Mouse (Mus musculus) left cerebral cortex, postnatal 36 days (tissue): ENCODE measurements around the gene Olfr729. TPM values are rescaled to one million over a fixed set of nuclear protein-coding genes. Genes with fewer than 3 reads are reported as not detected.

ENCODE experiments used
- DNase-seq, 2 experiments: peaks; one replicate each; pipeline ENCODE4 v3.0.0; 2021 to 2022; ENCODE audit warnings: low spot score in 2 of 2, mixed read lengths in 1 of 2
- intact Hi-C: fragments of 180-260 bp; cut with DNase I; formaldehyde crosslinking; loops from one replicate; pipeline ENCODE4 v1.15.1; 2025
- total RNA-seq, 2 experiments: library from RNA; stranded (reverse); gene quantifications; 2 replicates each; pipeline ENCODE4 v1.2.3; 2021

Gene Olfr729
- not detected for total RNA-seq

DNA sequence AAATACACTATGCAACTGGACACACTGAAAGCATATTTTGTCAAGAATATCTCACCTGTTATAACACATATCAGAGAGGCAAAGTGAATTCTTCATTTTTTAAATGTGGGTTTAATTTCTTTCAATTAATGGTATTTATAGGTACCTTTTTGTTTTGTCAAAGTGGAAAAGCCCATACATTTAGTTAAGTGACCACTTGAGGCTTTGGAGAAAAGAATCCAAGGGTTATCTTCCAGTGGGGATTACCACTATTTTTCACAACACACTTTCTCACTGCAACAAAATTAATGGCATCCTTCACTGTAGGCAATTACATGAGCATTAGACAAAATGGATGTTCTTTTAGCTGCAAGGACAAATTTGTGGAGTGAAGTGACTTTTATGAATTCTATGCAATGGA, at the start of gene Olfr729:
TSS of gene Olfr729 (minus strand) at position 101 of the 400 bp plus-strand sequence.
- no peak for DNase-seq

DNA sequence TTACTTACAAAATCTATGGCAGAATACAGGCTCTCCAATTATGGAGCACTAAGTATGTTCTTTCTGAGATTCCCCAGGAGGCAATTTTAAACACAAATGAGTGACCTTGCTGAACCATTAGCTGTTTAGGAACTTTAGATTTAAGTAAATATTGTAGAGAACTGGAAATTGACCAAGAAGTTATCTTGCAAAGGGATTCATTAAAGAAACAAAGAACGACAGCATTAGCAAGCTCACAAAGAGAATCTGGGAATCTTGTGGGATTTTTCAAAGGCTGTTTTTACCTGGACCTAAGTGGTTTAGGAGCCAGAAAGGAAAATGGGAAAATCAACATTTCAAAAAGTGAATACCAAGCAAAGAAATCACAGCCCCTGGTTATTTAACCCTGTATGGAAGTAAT, 35.4 kb upstream of the Olfr729 start, which contains the start of gene Olfr730:
TSS of gene Olfr730 (minus strand) at position 101 of the 400 bp plus-strand sequence.
- DNase-seq = no peak
- intact Hi-C loops = no loop called here

More for the DNA sequence above, at the start of gene Olfr729:
- intact Hi-C loops = no loop called here

DNA sequence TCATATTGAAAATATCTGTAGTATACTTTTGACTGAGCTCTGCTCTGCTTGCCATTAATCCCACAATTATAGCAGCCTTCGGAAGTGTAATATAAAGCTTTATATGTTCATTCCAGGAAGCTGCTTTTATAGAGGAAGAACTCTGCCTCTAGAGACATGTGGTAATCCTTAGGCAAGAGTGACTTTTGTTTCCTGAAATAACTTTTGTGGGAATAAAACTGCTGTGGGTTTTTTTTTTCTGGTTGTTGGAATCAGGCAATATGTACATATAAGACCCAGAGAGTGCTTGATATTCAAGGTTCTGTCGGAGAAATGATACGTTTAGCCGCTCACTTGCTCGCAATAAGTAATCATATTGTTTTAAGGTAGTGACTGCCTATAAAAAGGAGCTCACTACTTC, 10.1 kb downstream of the Olfr729 start, which contains the start of gene Olfr728:
TSS of gene Olfr728 (minus strand) at position 101 of the 400 bp plus-strand sequence.
- DNase-seq = no peak
- intact Hi-C loops = no loop called here

DNA sequence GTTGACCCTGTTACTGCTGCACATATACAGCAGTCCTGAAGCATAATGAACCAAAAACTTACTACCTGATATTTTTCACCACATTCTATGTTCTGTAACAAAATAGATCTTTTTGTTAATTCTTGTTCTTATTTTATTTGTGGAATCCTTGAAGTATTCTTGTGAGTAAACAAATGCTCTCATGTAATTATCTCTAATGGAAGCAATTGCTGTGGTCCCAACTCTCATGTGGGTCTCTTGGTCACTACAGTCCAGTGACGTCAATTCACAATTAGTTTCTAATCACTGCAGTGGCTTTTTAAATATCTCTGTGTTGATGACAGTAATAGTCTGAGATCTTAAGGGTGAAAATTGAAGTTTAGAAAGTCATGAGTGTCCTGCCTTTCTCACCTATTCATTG, 29.8 kb downstream of the Olfr729 start, which contains the start of gene Olfr727:
TSS of gene Olfr727 (plus strand) at position 301 of the 400 bp plus-strand sequence.
- no peak for DNase-seq
- intact Hi-C loops = no loop called here

Other genes with a start within 250 kb of the Olfr729 start
- not detected for gene Olfr723, start 221.1 kb downstream of the Olfr729 start, total RNA-seq
- gene Olfr724, start 189.6 kb downstream of the Olfr729 start, total RNA-seq = not detected
- not detected for gene Olfr725, start 112.5 kb downstream of the Olfr729 start, total RNA-seq
- not detected for gene Olfr726, start 62.0 kb downstream of the Olfr729 start, total RNA-seq
- not detected for gene Olfr727, start 29.7 kb downstream of the Olfr729 start, total RNA-seq
- gene Olfr728, start 10.2 kb downstream of the Olfr729 start, total RNA-seq = not detected
- not detected for gene Olfr730, start 35.3 kb upstream of the Olfr729 start, total RNA-seq
- gene Olfr731, start 89.0 kb upstream of the Olfr729 start, total RNA-seq = not detected
- not detected for gene Olfr732, start 131.3 kb upstream of the Olfr729 start, total RNA-seq
- not detected for gene Olfr733, start 148.6 kb upstream of the Olfr729 start, total RNA-seq
- gene Olfr734, start 173.9 kb upstream of the Olfr729 start, total RNA-seq = not detected
- gene Olfr735, start 196.0 kb upstream of the Olfr729 start, total RNA-seq = not detected
- gene Tlr11, start 205.0 kb upstream of the Olfr729 start, total RNA-seq = not detected
- not detected for gene Olfr736, start 228.3 kb upstream of the Olfr729 start, total RNA-seq